Mouse (Mus musculus) neural tube, embryonic 11.5 days (tissue): Measurements from ENCODE around the gene Trak2. TPM values are rescaled to one million over a fixed set of nuclear protein-coding genes. Genes with fewer than 3 reads are reported as not detected.

Experiments
- polyA plus RNA-seq: library from polyadenylated mRNA; unstranded; fragments of >200 nt; fragmentation: Nextera tagmentation; extraction: Ambion mirVana; gene quantifications from 2 replicates; pipeline ENCODE4 v1.2.1, GENCODE M21; 2014

Gene Trak2
- polyA plus RNA-seq, 1 experiment from 2014 or later, result 14.0 TPM

Other genes with a start within 250 kb of the Trak2 start
- gene Casp8, start 178.1 kb downstream of the Trak2 start, polyA plus RNA-seq, result 13.1 and 15.9 TPM in 2 replicates
- 37.4 and 44.7 TPM in 2 replicates for gene Stradb, start 92 bp upstream of the Trak2 start, polyA plus RNA-seq
- gene C2cd6, start 121.5 kb upstream of the Trak2 start, polyA plus RNA-seq, result not detected in 2 replicates
- 44.2 and 48.2 TPM in 2 replicates for gene Tmem237, start 147.0 kb upstream of the Trak2 start, polyA plus RNA-seq
- 0.42 and 0.43 TPM in 2 replicates for gene Mpp4, start 190.0 kb upstream of the Trak2 start, polyA plus RNA-seq